Mouse (Mus musculus): ENCODE measurements around the gene Lmtk3. TPM values are rescaled to one million over a fixed set of nuclear protein-coding genes. Genes with fewer than 3 reads are reported as not detected.

Lmtk3 gene
- polyA plus RNA-seq (2015; fragmentation: Nextera tagmentation; extraction: Ambion mirVana): 17.2 and 17.4 TPM in 2 replicates

DNA sequence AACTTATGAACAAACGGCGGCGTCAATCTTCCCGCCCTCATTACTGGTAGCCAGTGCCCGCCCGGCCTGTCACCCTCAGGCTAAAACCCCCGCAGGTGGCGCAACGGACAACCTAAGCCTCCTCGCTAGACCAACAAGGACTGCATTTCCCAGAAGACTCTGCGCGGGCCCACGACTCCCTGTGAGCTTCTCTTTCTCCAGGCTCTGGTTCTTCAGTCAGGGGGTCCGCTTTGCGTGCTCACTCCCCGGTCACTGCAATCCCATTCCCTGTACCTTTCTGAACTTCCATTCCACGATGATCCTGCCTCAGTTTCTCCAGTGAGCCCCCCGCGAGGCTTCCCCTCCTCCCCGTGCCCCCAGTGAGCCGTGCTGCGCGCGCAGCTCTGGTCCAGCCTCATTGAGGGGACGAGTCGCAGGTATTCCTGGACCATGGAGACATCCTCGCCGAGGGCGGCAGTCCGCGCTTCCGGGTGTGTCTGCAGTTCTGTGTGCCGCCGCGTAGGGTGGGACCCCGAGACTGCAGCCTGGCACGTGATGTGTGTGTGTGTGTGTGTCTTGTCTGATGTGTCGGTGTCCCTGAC lies at the start of gene Lmtk3:
Gene Lmtk3 (plus strand): TSS at position 228 of the 581 bp plus-strand sequence.
- Histone ChIP-seq H3K4me2 (peak within 1 kb of the TSS; percentile 92), H3K27ac (replicated peaks) (peak within 1 kb of the TSS; percentile 98), H3K27me3 (peaks cover 6% of the 10 kb centered on the region), H3K4me3 (peak within 1 kb of the TSS; percentile 83), H3K4me1 (replicated peaks) (peaks cover 52% of the 10 kb centered on the region), H3K9ac (peak within 1 kb of the TSS; percentile 97), H3K9me3 (no peaks in the 10 kb centered on the region), H3K36me3 (peaks cover 15% of the 10 kb centered on the region)
- peak; percentile 38 for ATAC-seq (ENCODE audit: low read depth)
- WGBS: under 1% methylated on average over 38 of the region's 38 CpGs

DNA sequence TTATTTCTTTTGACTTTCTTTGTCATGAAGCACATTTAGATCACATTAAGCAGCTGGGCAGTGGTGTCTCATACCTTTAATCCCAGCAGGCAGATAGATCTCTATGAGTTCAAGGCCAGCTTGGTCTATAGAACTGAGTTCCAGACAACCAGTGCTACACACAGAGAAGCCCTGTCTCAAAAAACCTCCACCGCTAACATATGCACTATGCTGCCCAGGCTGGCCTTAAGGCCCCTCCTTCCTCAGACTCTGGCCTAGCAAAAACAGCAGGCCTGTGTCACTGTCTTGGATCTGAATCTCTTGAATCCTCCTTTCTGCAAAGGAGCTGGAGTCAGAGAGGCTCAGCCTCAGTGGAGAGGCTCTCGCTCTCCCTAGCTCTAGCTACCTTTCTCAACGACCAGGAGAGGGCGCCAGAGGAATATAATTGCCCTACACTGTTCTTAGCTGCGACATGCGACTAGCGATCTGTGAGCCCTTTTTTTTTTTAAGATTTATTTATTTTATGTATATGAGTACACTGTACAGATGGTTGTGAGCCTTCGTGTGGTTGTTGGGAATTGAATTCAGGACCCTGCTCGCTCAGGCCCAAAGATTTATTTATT lies 44.3 kb upstream of the Lmtk3 start:
- Histone ChIP-seq H3K36me3 (no peaks in the 10 kb centered on the region), H3K27me3 (peaks cover 11% of the 10 kb centered on the region; the same call in 1 of the 2 replicates), H3K9ac (no peak overlapping the region), H3K4me1 (replicated peaks) (no peaks in the 10 kb centered on the region), H3K4me2 (no peak overlapping the region), H3K4me3 (no peak overlapping the region), H3K9me3 (no peaks in the 10 kb centered on the region), H3K27ac (replicated peaks) (no peak overlapping the region)
- peak; percentile 89 for ATAC-seq (ENCODE audit: low read depth)
- 6% methylated on average over 9 of the region's 9 CpGs for WGBS

DNA sequence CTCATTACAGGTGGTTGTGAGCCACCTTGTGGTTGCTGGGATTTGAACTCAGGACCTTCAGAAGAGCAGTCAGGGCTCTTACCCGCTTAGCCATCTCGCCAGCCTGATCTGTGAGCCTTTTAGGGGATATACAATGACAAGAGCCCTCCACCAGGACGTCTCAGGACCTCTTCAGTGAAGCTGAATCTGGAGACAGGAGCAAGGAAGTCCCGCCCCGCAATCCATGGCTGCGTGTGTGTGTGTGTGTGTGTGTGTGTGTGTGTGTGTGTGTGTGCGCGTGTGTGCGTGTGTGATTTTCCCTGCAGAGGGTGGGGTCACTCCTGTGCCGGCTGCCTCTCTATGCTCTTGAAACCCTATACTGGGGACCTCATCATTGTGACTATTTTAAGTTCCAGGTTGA lies 43.7 kb upstream of the Lmtk3 start:
- H3K4me1 ChIP-seq (replicated peaks): no peaks in the 10 kb centered on the region
- H3K36me3 ChIP-seq: no peaks in the 10 kb centered on the region
- H3K4me3 ChIP-seq: no peak overlapping the region
- no peaks in the 10 kb centered on the region for H3K9me3 ChIP-seq
- H3K9ac ChIP-seq: no peak overlapping the region
- no peak overlapping the region for H3K27ac ChIP-seq (replicated peaks)
- ATAC-seq (ENCODE audit: low read depth): no peak
- WGBS: 75% methylated on average over 9 of the region's 10 CpGs
- H3K27me3 ChIP-seq: peaks cover 11% of the 10 kb centered on the region; the same call in 1 of the 2 replicates
- no peak overlapping the region for H3K4me2 ChIP-seq

DNA sequence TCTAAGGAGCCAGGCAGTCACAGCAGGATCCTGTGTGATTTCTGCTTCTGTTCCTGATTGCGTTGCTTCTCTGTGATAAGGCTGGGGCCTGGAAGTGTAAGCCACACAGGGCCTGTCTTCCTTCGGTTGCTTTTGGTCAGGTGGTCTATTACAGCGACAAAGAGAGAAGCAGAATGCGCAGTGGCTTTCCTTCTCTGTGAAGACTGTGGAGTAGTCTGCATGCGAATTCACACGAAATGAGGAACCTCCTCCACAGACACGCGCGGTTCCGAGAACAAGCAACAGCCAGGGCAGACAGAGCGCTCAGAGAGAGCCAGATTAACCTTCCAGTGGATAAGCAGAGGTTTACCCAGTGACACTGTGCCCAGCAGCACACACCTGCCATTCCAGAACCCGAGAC lies 42.2 kb upstream of the Lmtk3 start:
- no peak overlapping the region for H3K9ac ChIP-seq

DNA sequence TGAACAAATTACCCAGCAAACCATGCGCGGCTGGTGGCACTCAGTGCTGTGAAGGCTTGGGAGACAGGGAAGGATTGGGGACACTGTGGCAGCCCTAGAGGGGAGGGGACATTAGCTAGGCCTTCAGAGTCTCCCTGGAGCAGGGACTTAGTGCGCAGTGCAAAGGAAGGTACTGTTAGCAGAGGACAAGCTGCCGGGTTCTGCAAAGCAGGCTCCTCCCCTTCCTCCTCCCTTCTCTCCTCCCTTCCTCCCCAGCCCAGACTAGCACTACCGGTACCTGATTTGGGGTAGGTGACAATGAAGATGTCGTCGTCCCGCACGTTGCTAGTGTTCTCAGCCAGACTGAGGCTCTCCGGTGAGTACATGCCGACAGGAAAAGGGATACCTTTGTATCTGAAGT lies 41.8 kb upstream of the Lmtk3 start:
- 34% methylated on average over 11 of the region's 11 CpGs for WGBS
- no peak overlapping the region for H3K27ac ChIP-seq (replicated peaks)
- H3K9me3 ChIP-seq: no peaks in the 10 kb centered on the region
- H3K27me3 ChIP-seq: peaks cover 11% of the 10 kb centered on the region; the same call in 1 of the 2 replicates
- no peaks in the 10 kb centered on the region for H3K4me1 ChIP-seq (replicated peaks)
- H3K9ac ChIP-seq: 0 out of 2 replicates have a peak overlapping the region, but pooled peaks have one; percentile 38
- no peak overlapping the region for H3K4me3 ChIP-seq
- H3K4me2 ChIP-seq: peak overlapping the region; percentile 30
- H3K36me3 ChIP-seq: no peaks in the 10 kb centered on the region
- ATAC-seq (ENCODE audit: low read depth): no peak

More for the DNA sequence above, 42.2 kb upstream of the Lmtk3 start:
- Histone ChIP-seq H3K27ac (replicated peaks) (no peak overlapping the region), H3K4me3 (no peak overlapping the region), H3K9me3 (no peaks in the 10 kb centered on the region), H3K4me2 (no peak overlapping the region), H3K4me1 (replicated peaks) (no peaks in the 10 kb centered on the region), H3K36me3 (no peaks in the 10 kb centered on the region), H3K27me3 (peaks cover 11% of the 10 kb centered on the region; the same call in 1 of the 2 replicates)
- no peak for ATAC-seq (ENCODE audit: low read depth)
- WGBS: 88% methylated on average over 12 of the region's 12 CpGs

DNA sequence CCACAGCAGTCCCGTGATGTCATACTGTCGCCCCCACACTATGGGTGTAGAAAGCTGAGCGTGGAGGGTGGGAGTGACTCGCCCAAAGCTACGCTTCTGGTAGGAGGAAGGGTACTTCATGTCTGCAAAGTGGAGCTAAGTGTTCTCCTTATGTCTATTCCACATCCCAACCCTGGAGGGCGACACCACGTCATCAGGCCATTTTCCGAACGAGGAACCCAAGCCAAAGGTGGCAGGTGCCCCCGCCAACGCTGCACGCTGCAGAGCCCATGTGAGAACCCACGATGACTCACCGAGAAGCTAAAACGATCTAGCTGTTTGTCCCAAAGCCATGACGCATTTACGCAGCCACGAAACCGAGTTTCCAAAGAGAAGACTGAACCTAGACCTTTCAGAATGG lies 41.2 kb upstream of the Lmtk3 start:
- H3K27me3 ChIP-seq: peaks cover 11% of the 10 kb centered on the region; the same call in 1 of the 2 replicates
- H3K9ac ChIP-seq: no peak overlapping the region
- H3K4me2 ChIP-seq: peak overlapping the region; percentile 30
- H3K4me3 ChIP-seq: no peak overlapping the region
- no peaks in the 10 kb centered on the region for H3K36me3 ChIP-seq
- no peaks in the 10 kb centered on the region for H3K4me1 ChIP-seq (replicated peaks)
- no peak overlapping the region for H3K27ac ChIP-seq (replicated peaks)
- WGBS: 35% methylated on average over 19 of the region's 19 CpGs
- ATAC-seq (ENCODE audit: low read depth): no peak
- no peaks in the 10 kb centered on the region for H3K9me3 ChIP-seq

DNA sequence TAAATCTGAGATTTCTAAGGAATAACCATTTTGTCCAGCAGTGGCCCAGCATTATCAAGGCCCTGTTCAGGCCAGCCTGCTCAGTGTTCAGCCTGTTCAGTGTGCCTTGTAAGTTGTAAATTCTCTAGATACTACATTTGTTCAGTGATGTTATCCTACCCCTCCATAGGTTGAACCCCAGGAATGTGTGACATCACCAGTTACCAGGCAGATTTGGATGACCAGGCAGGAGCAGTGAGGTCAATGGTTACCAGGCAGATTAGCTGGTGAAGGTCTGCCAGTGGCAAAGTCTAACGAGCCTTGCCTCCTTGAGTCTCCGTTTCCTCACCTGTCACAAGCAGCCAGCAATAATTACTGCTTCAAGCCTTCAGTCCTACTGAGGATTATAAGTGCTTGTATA lies 39.2 kb upstream of the Lmtk3 start:
- no peak overlapping the region for H3K9ac ChIP-seq
- peaks cover 9% of the 10 kb centered on the region; the same call in 1 of the 2 replicates for H3K4me1 ChIP-seq (replicated peaks)
- H3K27me3 ChIP-seq: peaks cover 11% of the 10 kb centered on the region; the same call in 1 of the 2 replicates
- no peak overlapping the region for H3K27ac ChIP-seq (replicated peaks)
- H3K4me3 ChIP-seq: no peak overlapping the region
- 42% methylated on average over 2 of the region's 2 CpGs for WGBS
- no peaks in the 10 kb centered on the region for H3K9me3 ChIP-seq
- no peaks in the 10 kb centered on the region for H3K36me3 ChIP-seq
- no peak overlapping the region for H3K4me2 ChIP-seq
- ATAC-seq (ENCODE audit: low read depth): no peak

DNA sequence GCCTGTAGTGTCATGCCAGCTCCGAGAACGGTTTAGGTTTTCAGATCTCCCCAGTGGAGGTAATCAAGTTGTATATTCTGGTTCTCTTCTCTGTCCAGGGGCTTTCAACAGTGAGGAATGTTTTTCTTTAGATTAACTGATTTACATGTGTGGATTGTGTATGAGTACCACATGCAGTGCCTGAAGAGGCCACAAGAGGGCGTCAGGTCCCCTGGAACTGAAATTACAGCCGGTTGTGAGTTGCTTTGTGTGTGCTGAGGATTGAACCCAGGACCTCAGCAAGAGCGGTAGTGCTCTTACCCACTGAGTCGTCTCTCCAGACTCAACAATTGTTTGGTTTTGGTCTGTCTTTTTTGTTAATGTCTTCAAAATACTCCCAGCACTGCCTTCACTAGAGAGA lies 37.0 kb upstream of the Lmtk3 start:
- H3K36me3 ChIP-seq: no peaks in the 10 kb centered on the region
- no peak for ATAC-seq (ENCODE audit: low read depth)
- H3K27ac ChIP-seq (replicated peaks): no peak overlapping the region
- peaks cover 9% of the 10 kb centered on the region; the same call in 1 of the 2 replicates for H3K27me3 ChIP-seq
- peaks cover 12% of the 10 kb centered on the region; the same call in 1 of the 2 replicates for H3K4me1 ChIP-seq (replicated peaks)
- H3K4me3 ChIP-seq: no peak overlapping the region
- WGBS: 66% methylated on average over 6 of the region's 6 CpGs
- no peak overlapping the region for H3K4me2 ChIP-seq
- H3K9ac ChIP-seq: no peak overlapping the region
- no peaks in the 10 kb centered on the region for H3K9me3 ChIP-seq

DNA sequence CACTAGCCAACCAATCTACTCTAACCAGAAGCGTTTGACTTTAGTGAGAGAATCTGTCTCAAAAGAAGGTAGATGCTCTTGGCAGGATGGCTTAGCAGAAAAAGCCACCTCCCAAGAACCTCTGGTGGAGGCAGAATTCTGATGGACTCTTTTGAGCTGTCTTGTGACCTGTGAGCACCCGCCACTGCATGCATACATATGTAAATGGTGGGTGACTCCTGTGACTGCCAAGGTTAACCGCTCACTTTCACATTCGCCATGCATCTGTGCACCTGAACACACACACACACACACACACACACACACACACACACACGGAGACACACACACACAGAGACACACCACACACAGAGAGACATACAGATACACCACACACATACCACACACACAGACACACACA lies 36.1 kb upstream of the Lmtk3 start:
- Histone ChIP-seq H3K4me2 (no peak overlapping the region), H3K27ac (replicated peaks) (no peak overlapping the region)
- no peak for ATAC-seq (ENCODE audit: low read depth)

DNA sequence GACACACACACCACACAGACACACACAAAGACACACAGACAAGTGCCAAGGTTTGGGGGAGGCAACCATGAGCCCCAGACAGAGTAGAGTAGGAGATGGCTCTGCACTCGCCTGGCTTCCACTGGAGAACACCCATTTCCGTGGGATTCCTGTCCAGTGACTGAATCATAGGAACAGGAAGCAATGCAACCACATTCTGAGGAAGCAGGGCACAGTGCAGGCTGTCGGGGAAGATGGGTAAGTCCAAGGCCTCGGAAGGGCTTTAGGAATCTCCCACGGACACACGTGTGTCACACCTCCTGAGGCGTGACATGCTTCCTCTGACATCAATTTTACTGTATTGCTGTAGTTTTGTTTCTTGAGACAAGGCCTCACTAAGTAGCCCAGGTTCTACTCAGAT lies 35.4 kb upstream of the Lmtk3 start:
- H3K27me3 ChIP-seq: no peaks in the 10 kb centered on the region
- 87% methylated on average over 7 of the region's 7 CpGs for WGBS
- no peak overlapping the region for H3K9ac ChIP-seq
- no peak overlapping the region for H3K4me2 ChIP-seq
- no peak overlapping the region for H3K4me3 ChIP-seq
- ATAC-seq (ENCODE audit: low read depth): no peak
- no peak overlapping the region for H3K27ac ChIP-seq (replicated peaks)
- peaks cover 12% of the 10 kb centered on the region; the same call in 1 of the 2 replicates for H3K4me1 ChIP-seq (replicated peaks)
- no peaks in the 10 kb centered on the region for H3K9me3 ChIP-seq
- H3K36me3 ChIP-seq: no peaks in the 10 kb centered on the region

More for the DNA sequence above, 36.1 kb upstream of the Lmtk3 start:
- Histone ChIP-seq H3K4me1 (replicated peaks) (peaks cover 12% of the 10 kb centered on the region; the same call in 1 of the 2 replicates), H3K36me3 (no peaks in the 10 kb centered on the region), H3K9me3 (no peaks in the 10 kb centered on the region), H3K4me3 (no peak overlapping the region), H3K9ac (no peak overlapping the region), H3K27me3 (no peaks in the 10 kb centered on the region)
- WGBS: 88% methylated on average over 5 of the region's 5 CpGs

DNA sequence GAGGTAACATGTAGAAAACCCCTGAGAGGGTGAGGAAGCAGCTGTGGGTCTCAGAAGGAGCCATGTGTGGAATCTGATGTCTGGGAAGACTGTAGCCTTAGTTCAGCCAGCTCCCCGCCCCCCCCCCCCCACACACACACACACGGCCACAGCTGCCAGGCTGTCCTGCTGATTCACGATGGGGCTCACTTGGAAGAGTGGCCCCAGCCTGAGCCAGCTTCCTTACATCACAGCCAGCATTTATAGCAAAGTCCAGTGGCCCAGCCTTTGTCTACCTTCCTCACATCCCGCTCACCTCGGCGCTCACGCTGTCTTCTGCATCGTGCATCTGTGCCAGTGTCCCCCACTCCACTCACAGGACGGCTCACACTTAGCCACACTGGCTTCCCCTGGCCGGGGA lies 34.1 kb upstream of the Lmtk3 start:
- Histone ChIP-seq H3K4me3 (no peak overlapping the region), H3K9me3 (no peaks in the 10 kb centered on the region), H3K27ac (replicated peaks) (0 out of 2 replicates have a peak overlapping the region, but pooled peaks have one; percentile 1), H3K36me3 (no peaks in the 10 kb centered on the region), H3K4me2 (no peak overlapping the region), H3K4me1 (replicated peaks) (peaks cover 12% of the 10 kb centered on the region; the same call in 1 of the 2 replicates), H3K27me3 (no peaks in the 10 kb centered on the region), H3K9ac (0 out of 2 replicates have a peak overlapping the region, but pooled peaks have one; percentile 43)
- ATAC-seq (ENCODE audit: low read depth): no peak
- 50% methylated on average over 8 of the region's 10 CpGs for WGBS

DNA sequence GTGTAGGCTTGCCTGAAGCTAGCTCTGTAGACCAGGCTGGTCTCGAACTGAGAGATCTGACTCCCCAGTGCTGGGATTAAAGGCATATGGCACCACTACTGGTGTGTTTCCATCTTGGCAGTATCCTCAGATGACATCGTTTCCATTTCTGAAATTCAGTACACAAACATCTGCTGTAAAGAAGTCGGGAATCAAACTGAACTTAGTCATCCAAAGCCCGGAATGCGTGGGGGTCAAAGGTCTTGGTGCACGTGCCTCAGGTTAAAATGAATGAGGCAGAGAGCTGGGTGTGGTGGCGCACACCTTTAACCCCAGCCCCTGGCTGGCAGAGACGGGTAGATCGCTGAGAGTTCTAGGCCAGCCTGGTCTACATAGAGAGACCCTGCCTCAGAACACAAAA lies 33.4 kb upstream of the Lmtk3 start:
- no peaks in the 10 kb centered on the region for H3K9me3 ChIP-seq

More for the DNA sequence above, 33.4 kb upstream of the Lmtk3 start:
- Histone ChIP-seq H3K4me3 (no peak overlapping the region), H3K4me1 (replicated peaks) (peaks cover 12% of the 10 kb centered on the region; the same call in 1 of the 2 replicates), H3K4me2 (no peak overlapping the region), H3K9ac (no peak overlapping the region), H3K36me3 (no peaks in the 10 kb centered on the region), H3K27me3 (no peaks in the 10 kb centered on the region), H3K27ac (replicated peaks) (no peak overlapping the region)
- no peak for ATAC-seq (ENCODE audit: low read depth)
- WGBS: 83% methylated on average over 9 of the region's 9 CpGs

All from neural tube, embryonic 13.5 days (tissue).